Mouse (Mus musculus) heart, embryonic 10.5 days (tissue): ENCODE measurements around the gene Tet3. TPM values are rescaled to one million over a fixed set of nuclear protein-coding genes. Genes with fewer than 3 reads are reported as not detected.
A peak's percentile ranks its signal among the peaks of the same experiment; 100 is the strongest.
"Not testable (repeated sequence)": the region's sequence is repeated elsewhere in the genome, so short reads cannot be mapped to it uniquely, and the experiment has no call there.

Source experiments
- DNase-seq: peaks from one replicate; pipeline ENCODE4 v3.0.0-alpha.2; 2017; ENCODE audit warnings: low spot score
- H3K27ac ChIP-seq: fragments of 300-500 bp; sonication (generic); 2 replicates; pipeline ENCODE4 v1.5.1; 2016; ENCODE audit warnings: mild to moderate bottlenecking
- H3K27me3 ChIP-seq: fragments of 300-500 bp; sonication (generic); 2 replicates; pipeline ENCODE4 v1.6.1; 2016; ENCODE audit warnings: mild to moderate bottlenecking; ENCODE audit not compliant: poor library complexity, insufficient read depth, severe bottlenecking
- H3K36me3 ChIP-seq: fragments of 300-500 bp; sonication (generic); 2 replicates; pipeline ENCODE4 v1.6.1; 2016; ENCODE audit warnings: mild to moderate bottlenecking, moderate library complexity
- H3K4me1 ChIP-seq: fragments of 300-500 bp; sonication (generic); 2 replicates; pipeline ENCODE4 v1.6.1; 2016; ENCODE audit warnings: mild to moderate bottlenecking
- H3K4me3 ChIP-seq: fragments of 300-500 bp; sonication (generic); 2 replicates; pipeline ENCODE4 v1.5.1; 2016; ENCODE audit warnings: mild to moderate bottlenecking, moderate library complexity
- H3K9me3 ChIP-seq: fragments of 300-500 bp; sonication (generic); 2 replicates; pipeline ENCODE4 v1.6.1; 2016; ENCODE audit warnings: mild to moderate bottlenecking, moderate library complexity
- WGBS: fragments of 180-500 bp; shearing (Covaris S2); methylation state at CpG from one replicate; pipeline ENCODE4 v1.1.7; 2016; 5-methylcytosine and 5-hydroxymethylcytosine counted together
- polyA plus RNA-seq: library from polyadenylated mRNA; unstranded; fragments of >200 nt; fragmentation: Nextera tagmentation; extraction: Ambion mirVana; gene quantifications from 2 replicates; pipeline ENCODE4 v1.2.1, GENCODE M21; 2016

Gene Tet3
- polyA plus RNA-seq, 1 experiment from 2014 or later, result 31.3 TPM

DNA sequence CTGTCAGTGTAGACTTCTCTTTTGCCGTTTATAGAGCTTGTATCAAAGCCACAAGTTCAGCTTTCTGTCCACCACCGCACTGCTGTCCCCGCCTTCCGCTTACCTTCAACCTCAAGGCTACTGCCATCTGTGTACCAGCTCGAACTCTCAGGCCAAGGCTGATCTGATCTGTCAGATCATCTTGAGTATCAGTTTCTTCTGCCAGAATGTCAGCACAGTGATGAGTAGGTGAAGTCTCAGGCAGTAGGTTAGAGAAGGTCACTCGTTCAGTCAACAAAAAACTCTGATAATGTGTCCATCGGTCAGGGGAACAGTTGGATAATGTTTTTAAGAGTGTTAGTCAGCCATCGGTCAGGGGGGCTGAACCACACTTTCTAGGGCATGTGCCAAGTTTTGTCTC is 113.6 kb downstream of the Tet3 start:
- H3K27me3 ChIP-seq, H3K9me3 ChIP-seq, H3K4me3 ChIP-seq, H3K27ac ChIP-seq: not testable (repeated sequence)
- H3K36me3 ChIP-seq, result peaks cover 37% of the 10 kb centered on the region
- H3K4me1 ChIP-seq, result peaks cover 13% of the 10 kb centered on the region
- DNase-seq, result peak; percentile 46
- WGBS, result 90% methylated on average over 8 of the region's 8 CpGs

DNA sequence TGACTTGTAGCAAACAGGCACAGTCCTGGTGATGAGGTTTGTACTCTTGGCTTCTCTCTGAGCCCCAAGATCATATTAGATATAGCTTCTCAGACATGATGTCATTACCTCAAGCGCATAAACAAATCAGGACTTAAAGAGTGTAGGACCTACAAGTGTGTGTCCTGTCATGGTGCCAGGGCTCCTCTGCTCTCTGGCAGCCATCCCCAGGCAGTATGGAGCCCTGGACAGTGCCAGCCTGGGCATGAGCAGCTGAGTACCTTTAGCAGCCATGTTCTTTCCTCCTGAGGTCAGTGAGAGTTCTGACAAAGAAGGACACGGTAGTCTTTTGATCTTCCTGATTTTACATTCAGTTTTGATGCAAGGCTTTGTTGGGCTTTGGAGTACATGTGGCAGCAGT is 115.9 kb downstream of the Tet3 start:
- 95% methylated on average over 2 of the region's 2 CpGs for WGBS
- no peak overlapping the region for H3K4me3 ChIP-seq

DNA sequence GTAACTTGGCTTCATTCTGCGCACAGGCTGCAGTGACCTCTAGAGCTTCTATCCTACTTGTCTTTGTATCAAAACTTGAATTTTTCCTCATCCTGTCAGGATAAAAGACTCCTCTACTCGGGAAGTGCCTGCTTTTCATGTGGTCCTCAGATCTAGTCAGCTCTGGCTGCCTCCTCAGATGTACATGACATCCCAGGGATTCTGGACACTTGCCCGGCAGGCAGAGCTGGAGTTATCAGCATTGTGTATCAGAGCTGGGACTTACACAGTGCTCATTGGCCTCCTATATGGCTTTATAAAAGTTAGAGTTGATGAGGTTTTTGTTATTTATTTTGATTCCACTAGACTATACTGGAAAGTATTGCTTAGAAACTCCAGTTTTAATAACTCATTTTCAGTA is 117.5 kb downstream of the Tet3 start:
- no peaks in the 10 kb centered on the region for H3K4me1 ChIP-seq
- no peak overlapping the region for H3K27ac ChIP-seq
- peaks cover 73% of the 10 kb centered on the region for H3K36me3 ChIP-seq
- 83% methylated on average over 3 of the region's 3 CpGs for WGBS
- H3K27me3 ChIP-seq, result no peaks in the 10 kb centered on the region
- no peak overlapping the region for H3K4me3 ChIP-seq
- H3K9me3 ChIP-seq, result no peaks in the 10 kb centered on the region
- no peak for DNase-seq

More for the DNA sequence above, 115.9 kb downstream of the Tet3 start:
- Histone ChIP-seq H3K27me3 (no peaks in the 10 kb centered on the region), H3K36me3 (peaks cover 60% of the 10 kb centered on the region), H3K9me3 (no peaks in the 10 kb centered on the region), H3K4me1 (no peaks in the 10 kb centered on the region), H3K27ac (no peak overlapping the region)
- DNase-seq, result no peak

DNA sequence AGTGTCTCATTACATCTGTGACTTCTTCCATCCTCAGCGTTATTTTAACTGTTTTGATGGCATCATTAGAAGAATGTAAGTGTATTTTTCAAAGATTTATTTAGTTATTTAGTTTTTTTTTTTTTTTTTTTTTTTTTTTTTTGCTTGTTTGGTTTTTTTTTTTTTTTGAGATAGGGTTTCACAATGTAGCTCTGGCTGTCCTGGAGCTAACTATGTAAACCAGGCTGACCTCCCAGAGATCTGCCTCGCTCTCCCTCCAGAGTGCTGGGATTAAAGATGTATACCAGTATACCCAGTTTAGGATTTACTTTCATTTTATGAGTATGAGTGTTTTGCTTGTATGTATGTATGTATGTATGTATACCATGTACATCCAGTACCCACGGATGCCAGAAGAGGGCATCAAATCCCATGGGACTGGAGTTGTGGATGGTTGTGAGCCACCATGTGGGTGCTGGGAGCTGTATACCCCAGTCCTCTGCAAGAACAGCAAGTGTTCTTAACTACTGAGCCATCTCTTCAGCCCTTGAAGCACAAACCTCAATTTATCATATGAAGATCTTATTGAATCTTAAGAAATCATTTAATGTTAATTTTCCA is 131.2 kb downstream of the Tet3 start:
- DNase-seq, result no peak

DNA sequence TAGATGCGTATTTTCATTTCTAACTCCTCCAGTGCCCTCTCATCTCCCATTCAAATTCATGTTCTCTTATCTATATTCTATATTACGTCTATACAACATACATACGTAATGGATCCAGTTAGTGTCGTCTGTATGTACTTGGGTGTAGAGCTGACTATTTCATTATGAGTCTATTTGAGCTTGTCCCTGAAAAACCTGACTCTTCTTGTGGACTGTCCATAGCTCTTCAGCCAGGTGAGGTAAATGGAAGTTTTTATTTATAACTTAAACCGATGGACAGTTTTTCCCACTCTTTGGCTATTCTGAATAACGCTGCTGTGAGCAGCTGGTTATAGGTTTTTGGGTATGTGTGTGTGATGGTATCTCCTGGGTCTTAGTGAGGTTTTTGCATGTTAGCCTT is 132.1 kb downstream of the Tet3 start:
- no peak for DNase-seq
- peak overlapping the region; percentile 96 for H3K27ac ChIP-seq
- WGBS, result 67% methylated on average over 6 of the region's 6 CpGs

More for the DNA sequence above, 131.2 kb downstream of the Tet3 start:
- H3K4me3 ChIP-seq, result no peak overlapping the region
- 89% methylated on average over 3 of the region's 3 CpGs for WGBS
- H3K9me3 ChIP-seq, result no peaks in the 10 kb centered on the region
- peaks cover 9% of the 10 kb centered on the region for H3K4me1 ChIP-seq
- no peaks in the 10 kb centered on the region for H3K27me3 ChIP-seq
- H3K36me3 ChIP-seq, result peaks cover 36% of the 10 kb centered on the region
- no peak overlapping the region for H3K27ac ChIP-seq

DNA sequence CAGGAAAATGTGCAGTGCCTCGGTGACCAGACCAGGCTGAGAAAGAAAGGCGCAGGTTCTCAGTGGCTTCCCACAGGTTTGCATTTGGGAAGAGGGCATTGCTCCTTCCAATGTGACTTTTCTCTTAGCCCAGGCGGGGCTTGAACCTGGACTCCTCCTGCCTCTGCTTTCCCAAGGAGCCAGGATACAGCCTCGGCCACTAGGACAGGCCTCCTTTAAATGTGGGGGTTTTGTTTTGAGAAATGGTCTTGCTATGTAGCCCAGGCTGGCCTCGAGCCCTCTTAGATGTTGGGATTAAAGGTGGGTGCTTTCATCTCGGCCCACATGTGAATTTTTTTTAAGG is 132.5 kb downstream of the Tet3 start:
- Histone ChIP-seq H3K9me3 (no peaks in the 10 kb centered on the region), H3K27ac (peak overlapping the region; percentile 96), H3K4me1 (peaks cover 9% of the 10 kb centered on the region), H3K36me3 (peaks cover 25% of the 10 kb centered on the region), H3K4me3 (peak overlapping the region; percentile 84), H3K27me3 (no peaks in the 10 kb centered on the region)
- DNase-seq, result no peak
- 4% methylated on average over 6 of the region's 6 CpGs for WGBS

More for the DNA sequence above, 132.1 kb downstream of the Tet3 start:
- Histone ChIP-seq H3K9me3 (no peaks in the 10 kb centered on the region), H3K36me3 (peaks cover 29% of the 10 kb centered on the region), H3K27me3 (no peaks in the 10 kb centered on the region), H3K4me1 (peaks cover 9% of the 10 kb centered on the region), H3K4me3 (peak overlapping the region; percentile 84)

DNA sequence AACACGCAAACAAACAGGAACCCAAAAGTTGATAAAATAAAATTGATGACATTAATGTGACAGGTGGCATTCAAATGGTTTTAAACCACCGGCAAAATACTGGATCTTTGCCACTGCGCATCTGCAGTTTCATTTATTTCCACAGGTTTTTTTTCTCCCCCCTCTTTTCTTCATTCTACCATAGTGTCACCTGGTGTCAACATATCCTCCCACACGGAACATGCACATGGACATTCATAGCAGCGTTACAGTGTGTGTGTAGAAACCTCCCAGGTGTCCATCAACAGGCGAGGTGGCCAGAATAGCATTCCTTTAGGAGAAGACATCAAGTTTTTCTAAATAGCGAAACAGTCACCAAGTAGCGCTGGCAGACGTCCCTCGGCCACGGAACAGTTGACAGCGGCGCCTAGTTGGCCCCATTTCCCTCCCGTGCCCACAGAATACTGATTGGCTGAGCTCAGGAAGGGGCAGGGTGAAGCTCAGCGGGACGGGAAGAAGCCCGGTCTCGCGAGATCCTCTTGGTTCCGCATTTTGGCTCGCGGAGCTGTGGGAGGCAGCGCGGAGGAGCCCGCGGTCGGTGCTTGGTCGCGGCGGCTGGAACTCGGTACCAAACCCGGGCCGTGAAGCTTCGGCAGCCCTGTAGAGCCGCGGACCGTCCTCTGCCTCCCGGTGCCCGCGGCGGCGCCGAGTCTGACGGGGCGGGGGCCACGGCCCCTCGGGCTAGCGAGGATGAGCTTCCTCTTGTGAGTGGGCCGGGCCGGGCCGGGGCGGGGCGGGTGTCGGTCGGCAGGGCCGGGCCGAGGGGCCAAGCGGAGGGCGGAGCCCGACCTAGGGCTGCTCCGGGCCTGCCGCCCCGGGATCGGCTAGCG is 133.1 kb downstream of the Tet3 start, which contains the start of the genes Mthfd2 and Mob1a:
Gene Mthfd2, minus strand, starts transcription at position 384 of the 869 bp plus-strand sequence.
Gene Mob1a, plus strand, starts transcription at position 492 of the 869 bp plus-strand sequence.
- DNase-seq, result peak; percentile 97
- WGBS, result under 1% methylated on average over 65 of the region's 65 CpGs
- Histone ChIP-seq H3K36me3 (peaks cover 19% of the 10 kb centered on the region), H3K9me3 (no peaks in the 10 kb centered on the region), H3K4me3 (peak within 1 kb of the TSS; percentile 84), H3K4me1 (peaks cover 9% of the 10 kb centered on the region), H3K27me3 (no peaks in the 10 kb centered on the region), H3K27ac (peak within 1 kb of the TSS; percentile 96)

DNA sequence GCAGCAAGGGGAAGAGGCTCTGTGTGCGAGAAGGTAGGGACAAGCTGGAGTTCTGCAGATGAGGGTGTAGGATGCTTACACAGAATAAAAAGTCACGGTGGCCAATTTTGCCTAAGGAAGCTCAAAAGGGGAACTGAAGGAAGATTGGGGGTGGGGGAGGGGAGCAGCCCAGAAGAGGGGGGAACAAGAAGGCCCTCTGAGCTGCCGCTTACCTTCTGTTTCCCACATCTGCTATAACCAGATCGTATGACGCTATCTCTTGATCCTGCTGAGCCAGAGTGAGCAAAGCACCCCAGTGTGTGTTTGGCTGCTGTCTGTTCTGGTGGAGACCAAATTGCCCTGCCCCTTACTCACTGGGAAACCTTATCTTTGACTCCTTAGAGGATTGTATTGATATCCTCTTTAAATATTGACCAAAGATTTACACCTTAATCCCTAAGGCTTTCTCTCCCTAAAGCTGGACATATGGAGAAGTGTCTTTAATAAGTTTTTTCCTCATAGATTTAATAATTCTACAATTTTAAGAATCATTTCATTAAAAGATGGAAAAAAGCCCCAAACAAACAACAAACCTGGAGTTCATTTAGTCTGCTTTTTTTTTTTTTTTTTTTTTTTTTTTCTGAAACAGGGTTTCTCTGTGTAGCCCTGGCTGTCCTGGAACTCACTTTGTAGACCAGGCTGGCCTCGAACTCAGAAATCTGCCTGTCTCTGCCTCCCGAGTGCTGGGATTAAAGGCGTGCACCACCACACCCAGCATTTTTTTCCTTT is 135.0 kb downstream of the Tet3 start:
- no peak overlapping the region for H3K4me3 ChIP-seq
- no peak for DNase-seq
- H3K9me3 ChIP-seq, result no peaks in the 10 kb centered on the region
- peaks cover 9% of the 10 kb centered on the region for H3K4me1 ChIP-seq
- WGBS, result 52% methylated on average over 8 of the region's 8 CpGs
- H3K27me3 ChIP-seq, result no peaks in the 10 kb centered on the region
- H3K27ac ChIP-seq, result no peak overlapping the region
- H3K36me3 ChIP-seq, result 0 out of 2 replicates have a peak, but pooled peaks cover under 1% of the 10 kb centered on the region

DNA sequence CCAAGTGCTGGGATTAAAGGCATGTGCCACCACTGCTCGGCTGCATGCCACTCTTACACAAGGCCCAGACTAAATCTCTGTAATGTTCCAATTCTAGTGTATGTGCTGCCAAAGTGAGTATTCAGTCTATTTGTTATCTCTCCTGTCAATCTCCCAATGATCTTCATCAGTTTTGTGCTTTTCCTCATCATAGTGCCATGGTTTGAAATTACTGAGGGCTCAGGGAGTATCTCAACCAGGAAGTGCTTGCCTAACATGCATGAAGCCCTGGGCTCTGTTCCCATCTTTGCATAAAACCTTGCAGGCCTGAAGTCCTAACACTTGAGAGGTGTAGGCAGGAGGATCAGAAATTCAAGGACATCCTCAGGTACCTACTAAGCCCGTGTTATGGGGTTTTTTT is 136.1 kb downstream of the Tet3 start:
- Histone ChIP-seq H3K4me3 (no peak overlapping the region), H3K27ac (no peak overlapping the region), H3K9me3 (no peaks in the 10 kb centered on the region), H3K4me1 (peaks cover 9% of the 10 kb centered on the region), H3K36me3 (no peaks in the 10 kb centered on the region), H3K27me3 (no peaks in the 10 kb centered on the region)
- no peak for DNase-seq
- WGBS, result 76% methylated on average over 2 of the region's 2 CpGs

DNA sequence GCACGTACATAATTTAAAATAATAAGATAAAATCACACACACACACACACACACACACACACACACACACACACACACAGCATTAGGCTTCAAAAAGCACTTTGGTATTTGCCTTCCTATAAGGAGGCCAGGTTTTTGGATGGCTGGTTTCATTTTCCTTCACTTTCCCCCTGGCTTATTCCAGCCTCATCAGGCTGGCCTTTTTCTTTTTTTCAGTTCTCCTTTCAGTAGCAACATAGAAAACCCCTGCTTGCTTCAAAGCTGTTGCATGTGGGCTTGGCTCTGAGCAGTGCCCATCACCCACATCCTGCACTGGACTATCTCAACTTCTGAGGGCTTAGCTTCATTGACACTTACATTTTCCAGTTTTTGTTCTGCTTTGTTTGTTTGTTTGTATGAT is 137.0 kb downstream of the Tet3 start:
- no peak for DNase-seq
- no peaks in the 10 kb centered on the region for H3K27me3 ChIP-seq
- peaks cover 8% of the 10 kb centered on the region for H3K4me1 ChIP-seq
- H3K27ac ChIP-seq, result no peak overlapping the region
- no peaks in the 10 kb centered on the region for H3K36me3 ChIP-seq
- H3K9me3 ChIP-seq, result no peaks in the 10 kb centered on the region
- no peak overlapping the region for H3K4me3 ChIP-seq
- WGBS, result 50% methylated on average over 1 of the region's 1 CpGs

DNA sequence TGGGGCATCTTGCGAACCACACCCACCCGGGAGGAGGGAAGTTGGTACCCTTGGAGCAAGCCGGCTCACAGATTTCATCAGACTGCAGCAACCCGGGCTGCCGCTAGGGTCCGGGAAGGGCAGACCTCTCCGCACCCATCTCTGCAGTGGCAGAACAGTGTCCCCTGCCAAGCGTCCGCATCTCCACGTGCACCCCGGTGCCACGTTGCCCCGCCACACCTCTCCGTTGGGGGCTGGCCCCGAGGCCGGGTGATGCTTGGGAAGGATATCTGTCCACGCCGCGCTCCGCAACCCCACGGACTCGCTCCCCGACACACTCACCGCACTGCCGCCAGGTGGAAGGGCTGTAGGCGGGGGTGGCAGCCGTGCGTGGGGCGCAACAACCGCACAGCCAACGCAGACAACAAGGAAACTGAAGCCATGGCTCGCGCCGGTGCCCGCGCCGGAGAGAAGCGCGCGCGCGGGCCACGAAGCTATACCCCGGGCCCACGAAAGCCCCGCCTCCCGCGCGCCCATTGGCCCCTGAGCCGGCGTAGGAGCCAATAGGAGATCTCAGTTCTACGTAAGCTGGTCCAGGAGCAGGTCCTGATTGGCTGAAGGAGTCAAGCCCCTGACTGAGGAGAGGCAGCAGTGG is 141.7 kb downstream of the Tet3 start:
- WGBS, result under 1% methylated on average over 52 of the region's 52 CpGs
- no peaks in the 10 kb centered on the region for H3K27me3 ChIP-seq
- H3K9me3 ChIP-seq, result no peaks in the 10 kb centered on the region
- H3K36me3 ChIP-seq, result peaks cover 11% of the 10 kb centered on the region
- peak overlapping the region; percentile 84 for H3K4me3 ChIP-seq
- peak; percentile 96 for DNase-seq
- H3K4me1 ChIP-seq, result peaks cover 12% of the 10 kb centered on the region
- peak overlapping the region; percentile 93 for H3K27ac ChIP-seq

DNA sequence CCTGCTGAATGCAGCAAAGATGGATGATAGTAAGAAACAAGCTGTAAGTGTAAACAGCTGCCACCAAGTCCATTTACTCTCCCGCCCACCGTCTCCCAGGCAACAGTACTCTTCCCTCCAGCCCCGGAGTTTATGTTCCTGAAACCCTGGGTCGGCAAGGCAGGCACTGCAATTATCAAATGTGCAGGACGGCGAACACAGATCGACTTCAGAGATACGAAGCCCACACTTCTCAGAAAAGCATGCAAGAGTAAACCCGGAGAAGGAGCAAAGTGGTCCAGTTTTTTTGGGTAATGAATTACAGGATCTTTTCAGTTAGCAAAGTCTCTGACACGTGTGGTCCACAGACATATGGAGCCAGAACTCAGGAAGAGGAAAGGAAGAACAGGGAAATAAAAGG is 142.9 kb downstream of the Tet3 start:
- H3K27me3 ChIP-seq, result no peaks in the 10 kb centered on the region
- 26% methylated on average over 10 of the region's 10 CpGs for WGBS
- H3K27ac ChIP-seq, result no peak overlapping the region
- peak overlapping the region; percentile 33 for H3K4me3 ChIP-seq
- no peak for DNase-seq
- H3K36me3 ChIP-seq, result peaks cover 23% of the 10 kb centered on the region
- peaks cover 15% of the 10 kb centered on the region for H3K4me1 ChIP-seq
- no peaks in the 10 kb centered on the region for H3K9me3 ChIP-seq
